Mouse (Mus musculus) hindbrain, embryonic 16.5 days (tissue): ENCODE results near the gene Hbs1l. TPM values are rescaled to one million over a fixed set of nuclear protein-coding genes. Genes with fewer than 3 reads are reported as not detected.

Source experiments
- ATAC-seq: fragments of 200-750 bp; cut with Nextera tagmentation; 2 replicates; pipeline ENCODE4 v1.8.0; 2017; ENCODE audit warnings: moderate TSS enrichment, moderate library complexity
- H3K27ac ChIP-seq: fragments of 300-500 bp; sonication (generic); 2 replicates; pipeline ENCODE4 v1.5.1; 2014; ENCODE audit warnings: low read depth, mild to moderate bottlenecking, control low read depth, low read length, moderate library complexity
- H3K27me3 ChIP-seq: fragments of 300-500 bp; sonication (generic); replicated peaks from 2 replicates; pipeline ENCODE4 v1.6.1; 2014; ENCODE audit warnings: low read length; ENCODE audit not compliant: control insufficient read depth, insufficient read depth
- H3K36me3 ChIP-seq: fragments of 300-500 bp; sonication (generic); 2 replicates; pipeline ENCODE4 v1.6.1; 2014; ENCODE audit warnings: mild to moderate bottlenecking, low read length, moderate library complexity, mixed read lengths; ENCODE audit not compliant: control insufficient read depth, insufficient read depth
- H3K4me1 ChIP-seq: fragments of 300-500 bp; sonication (generic); 2 replicates; pipeline ENCODE4 v1.6.1; 2014; ENCODE audit warnings: low read depth, low read length; ENCODE audit not compliant: control insufficient read depth, insufficient read depth
- H3K4me2 ChIP-seq: fragments of 300-500 bp; sonication (generic); 2 replicates; pipeline ENCODE4 v1.6.1; 2014; ENCODE audit warnings: mild to moderate bottlenecking, low read length, control low read depth, moderate library complexity
- H3K4me3 ChIP-seq: fragments of 300-500 bp; sonication (generic); 2 replicates; pipeline ENCODE4 v1.5.1; 2014; ENCODE audit warnings: mild to moderate bottlenecking, low read length, control low read depth, moderate library complexity
- H3K9ac ChIP-seq: fragments of 300-500 bp; sonication (generic); 2 replicates; pipeline ENCODE4 v1.6.1; 2014; ENCODE audit warnings: low read depth, mild to moderate bottlenecking, control low read depth, low read length, moderate library complexity
- H3K9me3 ChIP-seq: fragments of 300-500 bp; sonication (generic); 2 replicates; pipeline ENCODE4 v1.6.1; 2014; ENCODE audit warnings: mild to moderate bottlenecking, low read length, moderate library complexity; ENCODE audit not compliant: control insufficient read depth
- WGBS: fragments of 180-500 bp; shearing (Covaris S2); extraction: QIAGEN DNeasy Blood & Tissue Kit; methylation state at CpG from one replicate; pipeline ENCODE4 v1.1.7; 2014; 5-methylcytosine and 5-hydroxymethylcytosine counted together
- polyA plus RNA-seq: library from polyadenylated mRNA; unstranded; fragments of >200 nt; fragmentation: Nextera tagmentation; extraction: Ambion mirVana; gene quantifications from 2 replicates; pipeline ENCODE4 v1.2.1, GENCODE M21; 2015

Gene Hbs1l
- polyA plus RNA-seq, 1 experiment from 2014 or later: 88.1 TPM

DNA sequence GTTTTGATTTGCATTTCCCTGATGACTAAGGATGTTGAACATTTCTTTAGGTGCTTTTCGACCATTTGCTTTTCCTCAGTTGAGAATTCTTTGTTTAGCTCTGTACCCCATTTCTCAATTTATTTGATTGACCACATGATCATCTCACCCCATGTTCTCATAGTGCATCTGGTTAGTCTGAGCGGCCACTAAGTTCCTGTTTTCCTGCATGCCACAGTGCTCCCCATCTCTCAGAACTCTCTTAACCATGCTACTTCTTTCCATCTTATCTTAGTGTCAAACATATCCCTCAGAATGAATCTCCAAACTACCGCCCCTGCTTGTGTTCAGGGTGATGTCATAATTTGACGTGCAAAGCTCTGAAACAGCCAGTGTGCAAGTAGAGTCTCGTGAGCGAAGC lies 30.6 kb downstream of the Hbs1l start:
- Histone ChIP-seq H3K4me1 (no peaks in the 10 kb centered on the region), H3K9ac (no peak overlapping the region), H3K36me3 (peaks cover 4% of the 10 kb centered on the region; the same call in 1 of the 2 replicates), H3K4me2 (no peak overlapping the region), H3K27ac (no peak overlapping the region), H3K9me3 (no peaks in the 10 kb centered on the region), H3K4me3 (no peak overlapping the region), H3K27me3 (no peaks in the 10 kb centered on the region)
- ATAC-seq: no peak
- WGBS: 94% methylated on average over 6 of the region's 6 CpGs

DNA sequence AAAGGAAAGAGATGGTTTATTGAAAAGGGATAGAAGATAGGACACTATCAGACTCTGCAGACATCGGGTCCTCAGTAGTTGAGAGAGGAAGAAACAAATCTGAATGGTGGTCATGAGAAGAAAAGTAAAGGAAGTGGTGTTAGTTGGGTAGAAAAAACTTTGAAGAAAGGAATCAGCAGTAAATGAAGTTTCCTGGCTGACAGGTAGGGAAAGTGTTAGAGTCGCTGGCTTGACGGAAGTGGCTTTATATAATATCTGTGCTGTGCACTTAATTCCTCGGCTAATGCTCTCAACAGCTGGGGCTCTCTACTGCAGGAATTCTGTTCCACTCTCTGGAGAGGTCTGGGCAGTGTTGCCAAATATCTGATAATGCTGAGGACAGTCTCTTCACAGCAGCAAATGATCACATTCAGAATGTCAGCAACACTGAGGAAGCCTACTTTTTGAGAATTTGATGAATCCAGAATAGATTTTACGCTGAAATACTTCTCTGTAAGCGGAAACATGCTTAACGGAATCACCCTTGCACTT lies 31.9 kb downstream of the Hbs1l start:
- peaks cover 7% of the 10 kb centered on the region for H3K36me3 ChIP-seq
- no peaks in the 10 kb centered on the region for H3K9me3 ChIP-seq
- H3K4me2 ChIP-seq: no peak overlapping the region
- no peak overlapping the region for H3K9ac ChIP-seq
- H3K4me1 ChIP-seq: no peaks in the 10 kb centered on the region
- H3K27me3 ChIP-seq: no peaks in the 10 kb centered on the region
- H3K27ac ChIP-seq: no peak overlapping the region
- H3K4me3 ChIP-seq: no peak overlapping the region
- ATAC-seq: no peak
- WGBS: 91% methylated on average over 7 of the region's 7 CpGs

DNA sequence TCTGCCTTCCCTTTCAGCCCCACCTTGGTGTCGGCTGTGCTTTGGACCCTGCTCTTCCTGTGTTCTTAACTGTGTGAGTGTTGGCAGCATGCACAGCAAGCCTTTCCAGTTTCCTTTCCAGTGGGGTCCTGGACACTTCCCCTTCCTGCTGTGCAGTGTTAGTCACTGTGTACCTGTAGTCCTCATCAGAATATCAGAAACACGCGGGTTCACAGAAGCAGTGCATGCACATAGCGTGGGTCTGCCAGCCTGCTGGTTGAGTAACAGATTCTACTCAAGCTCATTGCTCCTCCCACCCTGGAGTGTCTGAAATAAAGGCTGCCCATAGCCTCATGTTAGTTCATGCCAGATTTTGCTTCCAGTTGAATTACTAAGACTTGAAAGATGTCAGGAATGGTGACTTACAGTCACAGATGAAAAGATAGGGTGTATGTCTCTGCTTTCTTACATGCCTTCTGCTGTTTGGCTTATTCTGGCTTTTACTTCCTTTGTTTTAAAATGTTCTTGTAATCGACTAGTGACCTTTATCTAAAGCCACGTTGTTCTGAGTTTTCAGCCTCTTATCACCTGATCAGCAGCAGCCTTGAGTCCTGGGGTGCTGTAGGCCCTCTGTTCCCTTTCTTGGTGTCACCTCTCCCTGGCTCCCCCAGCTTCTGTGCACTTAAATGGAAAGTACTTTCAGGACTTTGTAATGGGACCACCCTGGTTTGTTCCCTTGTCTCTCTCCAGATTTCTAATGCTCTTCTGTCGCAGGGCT lies 38.7 kb downstream of the Hbs1l start:
- 81% methylated on average over 7 of the region's 7 CpGs for WGBS

DNA sequence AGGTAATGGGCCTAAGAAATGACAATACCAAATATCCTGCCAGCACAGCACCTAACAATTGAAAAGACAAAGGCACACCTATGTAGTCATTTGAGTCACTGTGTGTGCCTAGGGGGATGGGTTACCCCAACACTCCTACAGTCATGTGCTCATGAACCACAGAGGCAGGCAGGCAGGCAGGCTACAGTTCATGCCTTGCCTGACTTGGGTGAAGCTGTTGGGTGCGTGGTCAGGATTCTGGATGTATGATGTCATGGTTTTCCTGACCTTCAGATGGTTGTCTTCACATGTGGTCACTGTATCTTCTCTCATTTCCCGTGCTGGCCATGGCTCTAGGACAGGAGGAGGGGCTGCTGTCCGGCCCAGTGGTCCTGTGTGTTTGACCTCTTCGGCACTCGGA lies 39.8 kb downstream of the Hbs1l start:
- H3K36me3 ChIP-seq: peaks cover 27% of the 10 kb centered on the region
- no peak overlapping the region for H3K4me2 ChIP-seq
- 97% methylated on average over 5 of the region's 5 CpGs for WGBS
- no peak overlapping the region for H3K4me3 ChIP-seq
- H3K27me3 ChIP-seq: no peaks in the 10 kb centered on the region
- no peak for ATAC-seq
- peaks cover 4% of the 10 kb centered on the region; the same call in 1 of the 2 replicates for H3K9me3 ChIP-seq
- H3K27ac ChIP-seq: no peak overlapping the region
- H3K4me1 ChIP-seq: no peaks in the 10 kb centered on the region
- H3K9ac ChIP-seq: no peak overlapping the region

More for the DNA sequence above, 38.7 kb downstream of the Hbs1l start:
- Histone ChIP-seq H3K4me2 (no peak overlapping the region), H3K9me3 (peaks cover 4% of the 10 kb centered on the region; the same call in 1 of the 2 replicates), H3K4me1 (no peaks in the 10 kb centered on the region), H3K27ac (no peak overlapping the region), H3K9ac (no peak overlapping the region), H3K27me3 (no peaks in the 10 kb centered on the region), H3K4me3 (no peak overlapping the region), H3K36me3 (peaks cover 27% of the 10 kb centered on the region)
- ATAC-seq: no peak

DNA sequence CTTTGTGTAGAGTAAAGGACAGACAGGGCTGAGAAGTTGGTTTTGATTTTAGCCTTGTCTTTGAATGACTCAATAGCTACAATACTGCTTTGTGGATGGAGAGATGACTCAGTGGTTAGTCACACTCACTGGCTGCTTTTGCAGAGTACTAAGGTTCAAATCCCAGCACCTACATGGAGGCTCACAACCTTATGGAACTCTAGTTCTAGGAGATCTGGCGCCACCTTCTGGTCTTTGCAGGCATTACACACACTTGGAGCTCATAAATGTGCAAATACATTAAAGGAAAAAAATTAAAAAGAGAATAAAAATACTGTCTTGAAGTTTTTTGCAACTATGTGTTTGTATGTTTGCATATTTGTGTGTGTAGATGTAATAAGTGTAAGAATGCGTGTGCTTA lies 41.4 kb downstream of the Hbs1l start:
- Histone ChIP-seq H3K4me3 (no peak overlapping the region), H3K27me3 (no peaks in the 10 kb centered on the region), H3K4me1 (no peaks in the 10 kb centered on the region), H3K4me2 (no peak overlapping the region), H3K9ac (no peak overlapping the region), H3K36me3 (peaks cover 26% of the 10 kb centered on the region), H3K9me3 (peaks cover 4% of the 10 kb centered on the region; the same call in 1 of the 2 replicates), H3K27ac (no peak overlapping the region)
- 74% methylated on average over 2 of the region's 2 CpGs for WGBS
- ATAC-seq: no peak

DNA sequence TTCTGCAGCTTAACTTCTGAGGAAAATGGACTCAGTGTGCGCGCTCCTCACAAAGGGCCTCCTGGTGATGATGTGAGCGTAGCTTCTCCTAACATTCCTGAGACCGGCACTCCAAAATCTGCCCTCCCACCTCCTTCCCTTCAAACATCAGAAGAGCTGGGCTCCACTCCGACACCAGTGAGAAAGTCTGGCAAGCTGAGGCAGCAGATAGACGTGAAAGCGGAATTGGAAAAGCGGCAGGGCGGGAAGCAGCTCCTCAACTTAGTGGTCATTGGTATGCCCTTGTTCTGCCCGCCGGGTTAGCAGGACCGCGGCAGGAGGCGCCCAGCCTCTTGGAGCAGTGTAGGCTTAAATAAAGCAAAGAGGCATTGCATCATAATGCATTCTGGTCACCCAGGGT lies 45.9 kb downstream of the Hbs1l start:
- Histone ChIP-seq H3K9me3 (peaks cover 4% of the 10 kb centered on the region; the same call in 1 of the 2 replicates), H3K4me3 (no peak overlapping the region), H3K27me3 (no peaks in the 10 kb centered on the region), H3K9ac (no peak overlapping the region), H3K4me2 (no peak overlapping the region), H3K27ac (no peak overlapping the region), H3K36me3 (peaks cover 26% of the 10 kb centered on the region), H3K4me1 (no peaks in the 10 kb centered on the region)
- WGBS: 82% methylated on average over 14 of the region's 14 CpGs
- no peak for ATAC-seq

DNA sequence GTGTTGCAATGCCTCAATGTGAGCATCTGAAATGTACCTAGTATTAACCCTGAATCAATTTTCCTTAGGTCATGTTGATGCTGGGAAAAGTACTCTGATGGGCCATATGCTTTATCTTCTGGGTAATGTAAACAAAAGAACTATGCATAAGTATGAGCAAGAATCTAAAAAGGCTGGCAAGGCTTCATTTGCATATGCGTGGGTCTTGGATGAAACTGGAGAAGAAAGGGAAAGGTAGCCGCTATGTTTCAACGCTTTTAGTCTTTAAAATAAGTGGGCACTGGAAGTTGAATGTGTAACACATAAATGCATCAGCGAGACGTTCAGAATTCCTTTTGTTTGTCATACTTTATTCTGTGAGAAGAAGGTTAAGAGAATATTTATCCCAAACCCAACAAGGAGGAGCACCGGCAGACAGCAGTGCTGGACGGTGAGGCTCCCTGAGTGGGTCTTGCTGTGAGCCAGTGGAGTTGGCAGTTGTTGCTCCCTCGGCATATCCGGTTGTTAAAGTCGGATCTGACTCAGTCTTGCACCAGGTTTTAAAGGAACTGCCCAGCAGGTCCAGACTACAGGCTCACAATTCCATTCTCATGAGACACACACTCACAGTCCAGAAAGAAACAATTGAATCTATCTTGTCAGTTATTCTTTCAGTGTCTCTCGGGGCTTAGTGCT lies 46.7 kb downstream of the Hbs1l start:
- Histone ChIP-seq H3K9me3 (no peaks in the 10 kb centered on the region), H3K4me3 (no peak overlapping the region), H3K27me3 (no peaks in the 10 kb centered on the region), H3K9ac (no peak overlapping the region), H3K27ac (no peak overlapping the region), H3K4me2 (no peak overlapping the region), H3K36me3 (peaks cover 26% of the 10 kb centered on the region), H3K4me1 (no peaks in the 10 kb centered on the region)
- no peak for ATAC-seq
- WGBS: 78% methylated on average over 11 of the region's 11 CpGs

DNA sequence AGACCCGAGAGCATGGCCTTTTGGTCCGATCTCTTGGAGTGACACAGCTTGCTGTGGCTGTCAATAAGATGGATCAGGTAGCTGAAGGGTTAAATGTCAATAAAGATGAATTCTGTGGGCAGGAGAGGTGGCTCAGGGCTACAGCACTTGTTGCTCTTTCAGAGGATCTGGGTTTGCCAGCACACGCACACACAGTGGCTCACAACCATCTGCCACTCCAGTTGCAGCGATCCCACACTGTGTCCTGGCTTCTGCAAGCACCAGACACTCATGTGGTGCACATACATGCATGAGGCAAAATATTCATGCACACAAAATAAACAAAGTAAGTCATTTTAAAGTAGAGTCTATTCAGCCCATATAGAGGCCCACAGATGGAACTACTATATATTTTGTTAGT lies 51.6 kb downstream of the Hbs1l start:
- no peak for ATAC-seq
- H3K36me3 ChIP-seq: peaks cover 29% of the 10 kb centered on the region
- WGBS: 85% methylated on average over 4 of the region's 4 CpGs

DNA sequence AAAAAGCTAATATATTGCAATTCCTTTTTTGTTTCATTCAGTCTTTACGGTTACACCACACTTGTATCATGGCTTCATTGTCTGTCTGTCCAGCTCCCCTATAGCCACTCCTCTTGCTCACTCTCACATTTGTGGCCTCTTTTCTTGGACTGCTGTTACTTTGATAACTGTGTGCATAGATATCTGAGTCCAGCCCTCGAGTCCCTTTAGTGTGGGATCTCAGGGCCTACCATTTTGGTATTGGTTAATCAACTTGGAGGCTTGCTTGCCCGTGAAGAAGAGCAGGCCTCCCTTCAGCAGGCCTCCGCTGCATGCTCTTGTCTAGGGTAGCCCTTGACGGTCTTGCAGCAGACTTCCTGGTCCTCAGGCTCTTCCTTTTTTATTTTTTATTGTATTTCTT lies 53.7 kb downstream of the Hbs1l start:
- Histone ChIP-seq H3K4me2 (no peak overlapping the region), H3K36me3 (peaks cover 26% of the 10 kb centered on the region), H3K9ac (no peak overlapping the region), H3K9me3 (no peaks in the 10 kb centered on the region), H3K27ac (no peak overlapping the region), H3K4me1 (no peaks in the 10 kb centered on the region), H3K27me3 (no peaks in the 10 kb centered on the region), H3K4me3 (no peak overlapping the region)
- WGBS: 93% methylated on average over 5 of the region's 5 CpGs
- no peak for ATAC-seq

More for the DNA sequence above, 51.6 kb downstream of the Hbs1l start:
- Histone ChIP-seq H3K9me3 (no peaks in the 10 kb centered on the region), H3K4me2 (no peak overlapping the region), H3K27ac (no peak overlapping the region), H3K9ac (no peak overlapping the region), H3K4me3 (no peak overlapping the region), H3K4me1 (no peaks in the 10 kb centered on the region), H3K27me3 (no peaks in the 10 kb centered on the region)
